Mouse (Mus musculus) G1E (cell line): ENCODE measurements around the gene F7. TPM values are rescaled to one million over a fixed set of nuclear protein-coding genes. Genes with fewer than 3 reads are reported as not detected.

Experiments used
- ATAC-seq: 2 replicates; pipeline ENCODE4 v1.8.0; 2016; ENCODE audit warnings: mild to moderate bottlenecking; ENCODE audit not compliant: insufficient number of reproducible peaks, poor library complexity, low FRiP score, severe bottlenecking; ENCODE audit errors: extremely low read depth
- DNase-seq: peaks from one replicate; pipeline ENCODE4 v3.0.0; 2012; ENCODE audit warnings: low spot score
- H3K27me3 ChIP-seq: 2 replicates; pipeline ENCODE4 v1.6.1; 2012; ENCODE audit warnings: mild to moderate bottlenecking, low read length, inconsistent platforms; ENCODE audit not compliant: insufficient read depth
- H3K36me3 ChIP-seq: replicated peaks from 2 replicates; pipeline ENCODE3; 2012; ENCODE audit warnings: mild to moderate bottlenecking, inconsistent platforms
- H3K4me1 ChIP-seq: 2 replicates; pipeline ENCODE4 v1.6.1; 2012; ENCODE audit warnings: low read depth, low read length, inconsistent platforms, mixed read lengths; ENCODE audit not compliant: insufficient read depth
- H3K4me3 ChIP-seq: 2 replicates; pipeline ENCODE4 v1.5.1; 2012; ENCODE audit warnings: low read depth, mild to moderate bottlenecking, inconsistent platforms, low read length, moderate library complexity, mixed read lengths
- H3K9me3 ChIP-seq: replicated peaks from 2 replicates; pipeline ENCODE4 v1.6.1; 2012; ENCODE audit warnings: inconsistent platforms
- CTCF ChIP-seq: IDR thresholded peaks from 2 replicates; pipeline ENCODE4 v1.5.1; 2012; ENCODE audit warnings: low read depth, low read length, inconsistent platforms, mixed read lengths
- GATA1 ChIP-seq: IDR thresholded peaks from 2 replicates; pipeline ENCODE4 v1.6.1; 2012; ENCODE audit warnings: borderline replicate concordance, low read length, inconsistent platforms, mixed read lengths
- GATA2 ChIP-seq: IDR thresholded peaks from 2 replicates; pipeline ENCODE4 v1.6.1; 2012; ENCODE audit warnings: low read depth, low read length, inconsistent platforms, borderline replicate concordance
- POLR2AphosphoS5 ChIP-seq: IDR thresholded peaks from 2 replicates; pipeline ENCODE4 v1.6.1; 2012; ENCODE audit warnings: low read depth, low read length, inconsistent platforms; ENCODE audit not compliant: insufficient replicate concordance
- TAL1 ChIP-seq: conservative IDR thresholded peaks from 2 replicates; pipeline ENCODE4 v1.6.1; 2012; ENCODE audit warnings: low read depth, low read length, inconsistent platforms, mixed read lengths
- polyA plus RNA-seq: library from polyadenylated mRNA; stranded (reverse); fragments of >175 nt; gene quantifications from 2 replicates; pipeline ENCODE4 v1.2.3, GENCODE M21; 2012
- total RNA-seq, 2 experiments: library from RNA; stranded (forward) in 1 of 2; stranded (reverse) in 1 of 2; fragments of 200-1000 nt in 1 of 2; fragments of >200 nt in 1 of 2; fragmentation: Nextera tagmentation in 1 of 2; gene quantifications; 2 replicates each; pipeline ENCODE4 v1.2.3; 2014 to 2017

F7 gene
- total and polyA plus RNA-seq, 3 experiments = 0.05 TPM; not detected in 2

DNA sequence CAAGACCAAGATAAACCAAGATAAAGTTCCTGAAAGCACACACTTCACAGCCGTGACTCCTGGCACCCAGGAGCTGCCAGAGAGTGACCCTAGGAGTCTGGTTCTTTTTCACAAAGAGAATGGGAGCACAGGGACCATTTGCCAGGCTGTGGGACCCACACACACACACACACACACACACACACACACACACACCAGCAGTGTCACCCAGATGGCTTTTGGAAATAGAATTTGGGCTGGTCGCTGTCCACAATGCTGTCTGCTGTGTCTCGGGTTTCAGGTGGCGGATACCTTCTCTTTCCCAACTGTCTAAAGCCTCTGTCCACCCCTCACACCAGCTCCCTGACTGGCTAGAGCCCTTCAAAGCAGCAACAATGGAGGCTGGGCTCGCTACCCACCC lies 31.4 kb upstream of the F7 start:
- no peak for ATAC-seq
- no peak for DNase-seq
- H3K27me3 ChIP-seq = peaks cover 23% of the 10 kb centered on the region
- H3K9me3 ChIP-seq = no peaks in the 10 kb centered on the region
- H3K36me3 ChIP-seq = no peaks in the 10 kb centered on the region
- no peak overlapping the region for H3K4me3 ChIP-seq
- no peaks in the 10 kb centered on the region for H3K4me1 ChIP-seq
- TF ChIP-seq GATA2 = no peak
- no peak for TF ChIP-seq CTCF
- TF ChIP-seq GATA1 = no peak
- no peak for TF ChIP-seq TAL1
- TF ChIP-seq POLR2AphosphoS5 = no peak

DNA sequence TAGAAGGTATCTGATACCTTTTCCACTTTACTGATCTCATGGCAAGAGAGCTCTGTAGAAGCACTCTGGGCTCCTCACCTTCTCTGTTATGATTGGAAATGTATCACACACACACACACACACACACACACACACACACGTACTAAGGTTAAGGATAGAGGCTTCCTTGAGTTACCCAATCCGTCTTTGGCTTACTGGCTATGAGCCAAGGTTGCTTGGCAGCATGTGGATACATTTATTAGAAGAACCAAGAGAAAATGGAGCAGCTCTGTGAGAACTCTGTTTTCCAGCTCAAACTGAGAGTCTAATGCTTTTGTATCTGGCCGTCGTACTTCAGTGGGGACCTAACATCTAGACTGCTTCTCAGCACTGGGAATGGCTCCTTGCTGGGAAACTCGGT lies 30.4 kb upstream of the F7 start:
- Histone ChIP-seq H3K9me3 (no peaks in the 10 kb centered on the region), H3K4me1 (no peaks in the 10 kb centered on the region), H3K36me3 (no peaks in the 10 kb centered on the region), H3K27me3 (peaks cover 26% of the 10 kb centered on the region), H3K4me3 (no peak overlapping the region)
- DNase-seq = no peak
- TF ChIP-seq POLR2AphosphoS5 (no peak), GATA2 (no peak), TAL1 (no peak), GATA1 (no peak), CTCF (no peak)
- no peak for ATAC-seq

DNA sequence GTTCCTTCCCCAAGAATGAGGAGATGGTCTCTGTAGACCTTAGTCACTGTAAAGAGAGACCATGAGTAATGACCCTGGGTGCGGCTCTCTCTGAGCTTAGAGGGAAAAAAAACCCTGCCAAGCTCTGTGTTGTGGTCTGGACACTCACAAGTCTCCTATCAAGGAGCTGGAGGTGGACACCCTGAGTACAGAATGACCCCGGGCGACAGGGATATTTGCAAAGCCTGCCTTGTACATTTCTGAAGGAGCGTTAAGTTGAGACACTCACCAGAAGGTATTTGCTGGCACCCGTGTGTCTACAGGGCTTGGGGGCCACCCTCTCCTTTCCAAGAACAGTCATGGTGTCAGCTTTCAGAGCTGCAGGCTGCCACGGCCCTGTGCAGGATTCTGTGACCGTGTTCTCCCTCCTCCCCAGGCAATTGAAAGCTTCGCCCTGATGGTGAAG lies 29.0 kb upstream of the F7 start:
- Histone ChIP-seq H3K36me3 (no peaks in the 10 kb centered on the region), H3K4me1 (no peaks in the 10 kb centered on the region)

DNA sequence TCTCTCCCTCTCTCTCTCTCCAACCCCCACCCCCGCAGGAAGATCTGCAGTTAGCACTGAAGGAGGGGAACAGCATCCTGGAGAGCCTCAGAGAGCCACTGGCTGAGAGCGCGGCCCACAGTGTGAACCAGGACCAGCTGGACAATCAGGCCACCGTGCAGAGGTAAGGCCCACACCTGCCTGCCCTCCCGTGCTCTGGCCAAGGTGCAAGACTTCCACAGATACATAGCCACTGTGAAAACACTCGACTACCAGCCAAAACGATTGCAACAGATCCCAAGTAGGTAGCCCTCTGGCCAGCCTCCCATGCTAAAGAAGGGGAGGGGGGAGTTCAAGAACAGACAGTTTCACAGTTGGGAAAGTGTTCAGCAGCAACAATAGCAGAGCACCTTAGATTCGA lies 27.5 kb upstream of the F7 start:
- no peaks in the 10 kb centered on the region for H3K4me1 ChIP-seq
- no peak for TF ChIP-seq GATA1
- TF ChIP-seq TAL1 = no peak
- no peak for TF ChIP-seq POLR2AphosphoS5
- TF ChIP-seq GATA2 = no peak
- no peak for TF ChIP-seq CTCF
- ATAC-seq = no peak

More for the DNA sequence above, 29.0 kb upstream of the F7 start:
- Histone ChIP-seq H3K9me3 (no peaks in the 10 kb centered on the region), H3K4me3 (no peak overlapping the region), H3K27me3 (peaks cover 32% of the 10 kb centered on the region)
- no peak for TF ChIP-seq GATA2
- TF ChIP-seq CTCF = no peak
- no peak for TF ChIP-seq POLR2AphosphoS5
- no peak for TF ChIP-seq TAL1
- TF ChIP-seq GATA1 = no peak
- ATAC-seq (no peak), DNase-seq (no peak)

DNA sequence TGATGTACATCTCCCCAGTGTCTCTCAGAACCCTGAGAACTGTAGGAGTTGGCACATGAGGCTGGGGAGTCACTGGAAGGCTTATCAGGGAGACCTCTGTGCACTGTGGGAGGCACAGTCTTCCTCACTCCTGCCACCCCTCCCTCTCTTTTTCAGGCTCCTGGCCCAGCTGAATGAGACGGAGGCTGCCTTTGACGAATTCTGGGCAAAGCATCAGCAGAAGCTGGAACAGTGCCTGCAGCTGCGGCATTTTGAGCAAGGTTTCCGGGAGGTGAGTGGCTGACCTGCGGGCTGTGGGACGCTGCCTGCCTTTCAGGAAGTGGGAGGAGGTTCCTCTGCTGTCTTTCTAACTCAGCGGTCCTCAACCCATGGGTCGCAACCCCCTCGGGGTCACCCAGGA lies 26.0 kb upstream of the F7 start:
- peaks cover 26% of the 10 kb centered on the region; the same call in 1 of the 2 replicates for H3K27me3 ChIP-seq
- H3K4me3 ChIP-seq = no peak overlapping the region
- ATAC-seq (no peak), DNase-seq (no peak)
- no peaks in the 10 kb centered on the region for H3K36me3 ChIP-seq
- H3K4me1 ChIP-seq = no peaks in the 10 kb centered on the region
- TF ChIP-seq POLR2AphosphoS5 (no peak), TAL1 (no peak), GATA1 (no peak), GATA2 (no peak), CTCF (no peak)
- H3K9me3 ChIP-seq = no peaks in the 10 kb centered on the region

More for the DNA sequence above, 27.5 kb upstream of the F7 start:
- no peaks in the 10 kb centered on the region for H3K9me3 ChIP-seq
- no peak for DNase-seq
- H3K27me3 ChIP-seq = peaks cover 31% of the 10 kb centered on the region
- H3K36me3 ChIP-seq = no peaks in the 10 kb centered on the region
- no peak overlapping the region for H3K4me3 ChIP-seq

DNA sequence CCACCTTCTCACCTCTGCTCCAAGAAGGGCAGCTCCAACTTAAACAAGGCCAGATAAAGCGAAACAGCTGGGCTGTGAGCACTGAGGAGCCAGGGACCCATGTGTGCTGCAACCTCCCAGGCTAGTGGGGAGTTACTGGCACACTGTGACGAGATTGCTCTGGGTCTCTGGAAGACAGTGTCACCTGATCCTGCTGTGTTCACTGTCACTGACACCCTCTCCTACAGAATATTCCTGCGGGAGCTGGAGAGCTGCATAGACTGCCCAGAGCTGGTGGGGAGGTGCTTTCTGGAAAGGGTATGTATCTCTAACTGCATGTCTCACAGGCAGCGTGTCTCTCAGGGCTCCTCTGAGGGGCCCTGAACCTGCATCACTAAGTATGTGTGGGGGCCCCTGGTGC lies 18.4 kb upstream of the F7 start:
- DNase-seq (no peak), ATAC-seq (no peak)
- Histone ChIP-seq H3K4me1 (no peaks in the 10 kb centered on the region), H3K27me3 (peaks cover 35% of the 10 kb centered on the region), H3K36me3 (no peaks in the 10 kb centered on the region), H3K9me3 (no peaks in the 10 kb centered on the region), H3K4me3 (no peak overlapping the region)
- no peak for TF ChIP-seq GATA1
- TF ChIP-seq POLR2AphosphoS5 = no peak
- TF ChIP-seq GATA2 = no peak
- TF ChIP-seq TAL1 = no peak

DNA sequence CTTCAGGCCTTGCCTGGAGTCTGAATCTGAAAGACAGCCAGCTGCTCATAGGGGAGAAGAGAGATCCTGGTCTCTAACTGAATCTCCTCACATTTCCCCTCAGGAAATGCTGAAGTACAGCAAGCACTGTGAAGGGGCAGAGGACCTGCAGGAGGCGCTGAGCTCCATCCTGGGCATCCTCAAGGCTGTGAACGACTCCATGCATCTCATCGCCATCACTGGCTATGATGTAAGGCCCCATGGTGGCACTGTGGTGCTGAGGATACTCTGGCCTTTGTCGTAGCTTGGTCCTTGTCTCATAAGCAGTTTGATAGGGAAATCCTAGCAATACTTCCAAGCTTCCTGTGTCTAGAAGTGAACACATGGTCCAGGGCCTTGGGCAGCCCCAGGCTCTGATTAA lies 15.5 kb upstream of the F7 start:
- Histone ChIP-seq H3K36me3 (no peaks in the 10 kb centered on the region), H3K4me1 (no peaks in the 10 kb centered on the region), H3K27me3 (peaks cover 34% of the 10 kb centered on the region), H3K4me3 (no peak overlapping the region), H3K9me3 (no peaks in the 10 kb centered on the region)
- no peak for TF ChIP-seq CTCF
- no peak for TF ChIP-seq POLR2AphosphoS5
- no peak for TF ChIP-seq GATA1
- no peak for TF ChIP-seq GATA2
- no peak for TF ChIP-seq TAL1
- DNase-seq (no peak), ATAC-seq (no peak)
